Mouse (Mus musculus) thymus, adult 2 months (tissue): ENCODE data around the gene Gm49711.

Source experiments
- CTCF ChIP-seq: fragments of 200-500 bp; IDR thresholded peaks from 2 replicates; pipeline ENCODE4 v1.5.1; 2012; ENCODE audit warnings: mild to moderate bottlenecking, control low read depth, low read length, moderate library complexity, borderline replicate concordance; ENCODE audit not compliant: control insufficient read depth, poor library complexity, insufficient read depth; ENCODE audit errors: extremely low read depth
- POLR2A ChIP-seq: fragments of 200-500 bp; IDR thresholded peaks from 2 replicates; pipeline ENCODE4 v1.6.1; 2012; ENCODE audit warnings: mild to moderate bottlenecking, low read length, control low read depth, moderate library complexity; ENCODE audit not compliant: control insufficient read depth, poor library complexity, insufficient read depth; ENCODE audit errors: extremely low read depth

- TF ChIP-seq POLR2A = no peak
- TF ChIP-seq CTCF = no peak
Observed at GRCm38 (mm10) chr16:92176052-92176451, 117.9 kb downstream of the Gm49711 start.
